Mouse (Mus musculus) spleen, adult 2 months (tissue): ENCODE measurements around the gene Trp63.

Experiments
- CTCF ChIP-seq: fragments of 200-500 bp; IDR thresholded peaks from 2 replicates; pipeline ENCODE4 v1.5.1; 2011; ENCODE audit warnings: mild to moderate bottlenecking, inconsistent platforms; ENCODE audit not compliant: insufficient read depth, insufficient read length, insufficient replicate concordance; ENCODE audit errors: extremely low read depth
- POLR2A ChIP-seq: fragments of 200-500 bp; IDR thresholded peaks from 2 replicates; pipeline ENCODE4 v1.6.1; 2011; ENCODE audit warnings: low read depth, low read length, inconsistent platforms

- TF ChIP-seq CTCF (no peak), POLR2A (no peak)
Observed at GRCm38 (mm10) chr16:25746807-25747206, 63.2 kb downstream of the Trp63 start.
